ENCODE assay signal across 9 mouse cellular contexts in the genomic region with DNA sequence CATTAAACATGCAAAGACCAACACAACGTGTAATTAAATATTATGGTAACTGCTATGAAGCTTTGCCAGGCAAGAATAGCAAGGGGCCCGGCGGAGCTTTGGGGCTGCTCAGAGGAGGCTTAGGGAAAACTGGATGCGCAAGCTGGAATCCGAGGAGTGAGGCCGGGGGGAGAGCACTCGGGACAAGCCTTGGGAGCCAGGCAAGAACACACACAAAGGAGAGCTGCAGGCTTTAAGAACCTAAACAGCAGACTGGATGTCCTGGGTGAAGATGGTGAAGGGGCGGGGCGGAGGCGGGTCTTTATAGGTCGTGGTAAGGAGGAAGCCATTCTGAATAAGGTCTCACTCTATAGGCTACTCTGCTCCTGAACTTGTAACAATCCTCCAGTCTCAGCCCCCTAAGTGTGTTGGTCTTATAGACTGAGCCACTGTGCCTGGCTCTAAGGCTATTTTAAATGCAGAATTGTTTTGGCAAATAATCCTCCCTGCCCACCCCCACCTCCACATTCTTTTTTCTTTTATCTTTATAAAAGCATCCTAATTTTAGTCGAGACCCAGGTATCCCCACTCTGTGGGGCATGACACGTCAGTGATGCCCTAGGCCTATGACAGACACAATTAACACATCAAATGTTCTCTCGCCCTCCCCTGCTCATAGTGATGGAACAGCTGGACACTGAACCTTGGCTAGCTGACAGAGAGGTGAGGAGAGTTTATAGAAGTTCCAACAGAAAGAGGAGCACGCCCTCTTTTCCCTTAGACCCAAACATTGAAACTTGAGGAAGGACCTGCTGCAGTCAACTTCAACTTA. TPM values are rescaled to one million over a fixed set of nuclear protein-coding genes. Genes with fewer than 3 reads are reported as not detected.
A peak's percentile ranks its signal among the peaks of the same experiment; 100 is the strongest.
DNase-seq lines count a peak whose midpoint lies in the region; ATAC-seq and TF ChIP-seq lines count a peak whose summit lies in the region.
"Had no signal": no experiment of that assay in that cellular context is flagged by ENCODE, and none has a peak within 500 bp of the region (broad histone marks: within the 10 kb centered on the region; RNA-seq: fewer than 3 reads in every experiment).

No protein-coding gene starts in this region.

- H3K36me3 ChIP-seq in lung, embryonic 14.5 days (ENCODE audit: insufficient read depth), result no peaks in the 10 kb centered on the region
- 0 out of 2 replicates have a peak, but pooled peaks cover 6% of the 10 kb centered on the region for H3K36me3 ChIP-seq in forebrain, embryonic 10.5 days (replicated peaks)
- no peaks in the 10 kb centered on the region for H3K36me3 ChIP-seq in limb, embryonic 10.5 days
- no peaks in the 10 kb centered on the region for H3K36me3 ChIP-seq in stomach, embryonic 14.5 days (ENCODE audit: control insufficient read depth, insufficient read depth, low read length)

- no peak overlapping the region for H3K4me2 ChIP-seq in lung, embryonic 14.5 days
- peak overlapping the region; percentile 6; the same call in 1 of the 2 replicates for H3K4me2 ChIP-seq in stomach, embryonic 14.5 days (replicated peaks; ENCODE audit: low read depth, low read length)

- no peak overlapping the region for H3K9ac ChIP-seq in lung, embryonic 14.5 days
- H3K9ac ChIP-seq in stomach, embryonic 14.5 days (replicated peaks; ENCODE audit: low read depth, low read length), result no peak overlapping the region; the same call in 1 of the 2 replicates

- peak; percentile 61 for ATAC-seq in lung, embryonic 14.5 days (ENCODE audit: insufficient read depth)
- ATAC-seq in stomach, embryonic 14.5 days (ENCODE audit: insufficient number of reproducible peaks, insufficient read depth, low FRiP score, low read depth), result peak; percentile 43; the same call in 1 of the 2 replicates

- 42% methylated on average over 15 of the region's 15 CpGs for WGBS in lung, embryonic 14.5 days
- WGBS in forebrain, embryonic 10.5 days, result 42% methylated on average over 15 of the region's 15 CpGs
- 51% methylated on average over 15 of the region's 15 CpGs for WGBS in limb, embryonic 10.5 days
- 37% methylated on average over 15 of the region's 15 CpGs for WGBS in stomach, embryonic 14.5 days

- no peak for TF ChIP-seq CTCF in lung, embryonic 14.5 days (IDR thresholded peaks at IDR 0.05; ENCODE audit: low read depth)

- H3K4me3 ChIP-seq in lung, embryonic 14.5 days (ENCODE audit: low read depth, low read length), result no peak overlapping the region
- H3K4me3 ChIP-seq in forebrain, embryonic 10.5 days, result peak overlapping the region; percentile 24; the same call in 1 of the 2 replicates
- H3K4me3 ChIP-seq in limb, embryonic 10.5 days, result peak overlapping the region; percentile 15; the same call in 1 of the 2 replicates
- no peak overlapping the region for H3K4me3 ChIP-seq in stomach, embryonic 14.5 days (ENCODE audit: low read depth, low read length)

- H3K9me3 ChIP-seq in lung, embryonic 14.5 days (ENCODE audit: low read depth, low read length), result no peaks in the 10 kb centered on the region
- no peaks in the 10 kb centered on the region for H3K9me3 ChIP-seq in forebrain, embryonic 10.5 days
- no peaks in the 10 kb centered on the region for H3K9me3 ChIP-seq in limb, embryonic 10.5 days (replicated peaks)
- H3K9me3 ChIP-seq in stomach, embryonic 14.5 days (ENCODE audit: control insufficient read depth, low read depth, low read length), result no peaks in the 10 kb centered on the region

- H3K4me1 ChIP-seq in lung, embryonic 14.5 days (ENCODE audit: insufficient read depth), result peaks cover 6% of the 10 kb centered on the region; the same call in 1 of the 2 replicates
- peaks cover 48% of the 10 kb centered on the region for H3K4me1 ChIP-seq in forebrain, embryonic 10.5 days
- H3K4me1 ChIP-seq in limb, embryonic 10.5 days, result peaks cover 49% of the 10 kb centered on the region
- H3K4me1 ChIP-seq in stomach, embryonic 14.5 days (ENCODE audit: control insufficient read depth, insufficient read depth, low read length), result peaks cover 24% of the 10 kb centered on the region; the same call in 1 of the 2 replicates

- DNase-seq in lung, embryonic 14.5 days, result peak; percentile 48
- no peak for DNase-seq in lung, postnatal 10 days
- peak; percentile 60 for DNase-seq in forebrain, embryonic 10.5 days (ENCODE audit: extremely low spot score, low spot score)
- DNase-seq in limb, embryonic 10.5 days (ENCODE audit: low spot score), result peak; percentile 40
- no peak for DNase-seq in gastrocnemius, postnatal 4 days (ENCODE audit: low spot score in 2 of 2)
- DNase-seq in left cerebral cortex, adult 9 months (ENCODE audit: low spot score in 2 of 2), result no peak
- no peak for DNase-seq in left cerebral cortex, adult 11 months (ENCODE audit: low spot score)

- no peaks in the 10 kb centered on the region for H3K27me3 ChIP-seq in lung, embryonic 14.5 days (ENCODE audit: insufficient read depth, low read length)
- no peaks in the 10 kb centered on the region for H3K27me3 ChIP-seq in forebrain, embryonic 10.5 days (ENCODE audit: poor library complexity, severe bottlenecking)
- H3K27me3 ChIP-seq in limb, embryonic 10.5 days (ENCODE audit: low read depth, poor library complexity, severe bottlenecking), result no peaks in the 10 kb centered on the region
- H3K27me3 ChIP-seq in stomach, embryonic 14.5 days (ENCODE audit: control insufficient read depth, insufficient read depth, low read length), result no peaks in the 10 kb centered on the region

- H3K27ac ChIP-seq in lung, embryonic 14.5 days (ENCODE audit: low read depth), result peak overlapping the region; percentile 59; the same call in 1 of the 2 replicates
- peak overlapping the region; percentile 83 for H3K27ac ChIP-seq in forebrain, embryonic 10.5 days
- peak overlapping the region; percentile 78 for H3K27ac ChIP-seq in limb, embryonic 10.5 days
- H3K27ac ChIP-seq in stomach, embryonic 14.5 days (ENCODE audit: low read length), result peak overlapping the region; percentile 79
- H3K27ac ChIP-seq: macrophage had no signal

RNA-seq across cellular contexts. Expression of gene Sipa1l3, which starts 36.9 kb away (rescaled TPM):
- polyA plus RNA-seq in lung, embryonic 14.5 days (2014; fragmentation: Nextera tagmentation; extraction: Ambion mirVana), result 20.2 and 20.4 TPM in 2 replicates
- 9.3 and 12.4 TPM in 2 replicates for polyA plus RNA-seq in forebrain, embryonic 10.5 days (2016; fragmentation: Nextera tagmentation; extraction: Ambion mirVana)
- 12.6 and 13.4 TPM in 2 replicates for polyA plus RNA-seq in limb, embryonic 10.5 days (2016; fragmentation: Nextera tagmentation; extraction: Ambion mirVana)
- 21.2 and 22.0 TPM in 2 replicates for polyA plus RNA-seq in stomach, embryonic 14.5 days (2014; fragmentation: Nextera tagmentation; extraction: Ambion mirVana)
- total RNA-seq in gastrocnemius, postnatal 4 days (2021), result 10 to 100 TPM; 25.0 to 30.0 TPM

Comparison
In these comparisons a context has a peak if more than half of its experiments do, and no peak if none do; other contexts are left out.
1. DNase-seq: peak in lung, embryonic 14.5 days (single experiment), forebrain, embryonic 10.5 days (single experiment) and limb, embryonic 10.5 days (single experiment); none in lung, postnatal 10 days (single experiment), gastrocnemius, postnatal 4 days (0 of 2), left cerebral cortex, adult 9 months (0 of 2) and left cerebral cortex, adult 11 months (single experiment).
2. H3K4me3 ChIP-seq: peak in forebrain, embryonic 10.5 days (single experiment) and limb, embryonic 10.5 days (single experiment); none in lung, embryonic 14.5 days (single experiment) and stomach, embryonic 14.5 days (single experiment).
3. Peak in every context shown above with its lines, with median percentiles within 50 percentile points of each other: H3K27ac ChIP-seq.